Mouse (Mus musculus): ENCODE data around the gene Gpn3. TPM values are rescaled to one million over a fixed set of nuclear protein-coding genes. Genes with fewer than 3 reads are reported as not detected.

The Gpn3 gene
- polyA plus RNA-seq, 1 experiment from 2014 or later = 72.8 TPM

DNA sequence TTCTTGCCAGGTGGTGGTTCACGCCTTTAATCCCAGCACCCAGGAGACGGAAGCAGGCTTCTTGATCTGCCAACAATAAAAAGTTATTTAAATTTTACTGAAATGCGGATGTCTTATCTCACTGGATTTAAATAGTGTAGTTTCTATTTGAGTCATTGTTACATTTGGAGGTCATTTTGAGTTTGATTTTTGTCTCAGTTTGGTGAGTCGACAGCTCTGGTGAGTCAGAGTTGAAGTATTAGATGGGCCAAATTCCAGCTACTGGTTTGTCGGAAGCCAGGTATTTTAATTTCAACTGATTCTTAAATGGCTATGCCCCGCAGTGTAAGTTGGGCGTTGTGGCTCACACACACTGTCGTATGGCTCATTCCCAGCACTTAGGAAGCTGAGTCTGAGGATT, 59.5 kb downstream of the Gpn3 start:
- no peak overlapping the region for H3K4me3 ChIP-seq (ENCODE audit: low read length)
- H3K36me3 ChIP-seq (ENCODE audit: insufficient read depth, low read length) = peaks cover 75% of the 10 kb centered on the region
- no peak overlapping the region for H3K4me2 ChIP-seq (replicated peaks; ENCODE audit: low read depth, low read length)
- no peaks in the 10 kb centered on the region for H3K4me1 ChIP-seq (ENCODE audit: insufficient read depth, low read length)
- no peaks in the 10 kb centered on the region for H3K27me3 ChIP-seq (ENCODE audit: insufficient read depth, low read length)
- WGBS = 94% methylated on average over 8 of the region's 8 CpGs
- no peak overlapping the region for H3K9ac ChIP-seq (replicated peaks; ENCODE audit: low read length)
- H3K9me3 ChIP-seq (ENCODE audit: low read length) = no peaks in the 10 kb centered on the region
- ATAC-seq (ENCODE audit: low FRiP score, low TSS enrichment) = no peak
- no peak overlapping the region for H3K27ac ChIP-seq (ENCODE audit: low read length)

Other genes starting within 250 kb of the Gpn3 start
- 0.15 TPM in 1 of 2 replicates, not detected in the other for gene Ccdc63, start 231.1 kb upstream of the Gpn3 start, polyA plus RNA-seq (2015; fragmentation: Nextera tagmentation; extraction: Ambion mirVana)
- gene Ppp1cc, start 213.6 kb upstream of the Gpn3 start, polyA plus RNA-seq (2015; fragmentation: Nextera tagmentation; extraction: Ambion mirVana) = 269 and 277 TPM in 2 replicates
- gene Hvcn1, start 165.1 kb upstream of the Gpn3 start, polyA plus RNA-seq (2015; fragmentation: Nextera tagmentation; extraction: Ambion mirVana) = 14.5 and 14.6 TPM in 2 replicates
- 7.9 and 8.0 TPM in 2 replicates for gene Tctn1, start 107.4 kb upstream of the Gpn3 start, polyA plus RNA-seq (2015; fragmentation: Nextera tagmentation; extraction: Ambion mirVana)
- gene Pptc7, start 87.5 kb upstream of the Gpn3 start, polyA plus RNA-seq (2015; fragmentation: Nextera tagmentation; extraction: Ambion mirVana) = 8.6 TPM in 2 replicates
- 11.1 and 13.8 TPM in 2 replicates for gene Rad9b, start 17.6 kb upstream of the Gpn3 start, polyA plus RNA-seq (2015; fragmentation: Nextera tagmentation; extraction: Ambion mirVana)
- gene Vps29, start 17.5 kb upstream of the Gpn3 start, polyA plus RNA-seq (2015; fragmentation: Nextera tagmentation; extraction: Ambion mirVana) = 220 and 234 TPM in 2 replicates
- 60.1 and 66.0 TPM in 2 replicates for gene Fam216a, start 488 bp downstream of the Gpn3 start, polyA plus RNA-seq (2015; fragmentation: Nextera tagmentation; extraction: Ambion mirVana)
- 140 and 154 TPM in 2 replicates for gene Arpc3, start 20.0 kb downstream of the Gpn3 start, polyA plus RNA-seq (2015; fragmentation: Nextera tagmentation; extraction: Ambion mirVana)
- 56.5 and 56.8 TPM in 2 replicates for gene Anapc7, start 49.8 kb downstream of the Gpn3 start, polyA plus RNA-seq (2015; fragmentation: Nextera tagmentation; extraction: Ambion mirVana)
- 33.6 and 35.0 TPM in 2 replicates for gene Atp2a2, start 130.3 kb downstream of the Gpn3 start, polyA plus RNA-seq (2015; fragmentation: Nextera tagmentation; extraction: Ambion mirVana)
- 33.3 and 39.6 TPM in 2 replicates for gene Ift81, start 242.6 kb downstream of the Gpn3 start, polyA plus RNA-seq (2015; fragmentation: Nextera tagmentation; extraction: Ambion mirVana)